Mouse (Mus musculus) lung, adult 2 months (tissue): Measurements from ENCODE around the gene Hspa12a.

Experiments
- CTCF ChIP-seq: fragments of 200-500 bp; IDR thresholded peaks from 2 replicates; pipeline ENCODE4 v1.5.1; 2011; ENCODE audit warnings: mild to moderate bottlenecking, low read length, control low read depth; ENCODE audit not compliant: insufficient read depth
- POLR2A ChIP-seq: fragments of 200-500 bp; IDR thresholded peaks from 2 replicates; pipeline ENCODE4 v1.6.1; 2011; ENCODE audit warnings: low read depth, mild to moderate bottlenecking, control low read depth, low read length, borderline replicate concordance; ENCODE audit errors: extremely low read depth

DNA sequence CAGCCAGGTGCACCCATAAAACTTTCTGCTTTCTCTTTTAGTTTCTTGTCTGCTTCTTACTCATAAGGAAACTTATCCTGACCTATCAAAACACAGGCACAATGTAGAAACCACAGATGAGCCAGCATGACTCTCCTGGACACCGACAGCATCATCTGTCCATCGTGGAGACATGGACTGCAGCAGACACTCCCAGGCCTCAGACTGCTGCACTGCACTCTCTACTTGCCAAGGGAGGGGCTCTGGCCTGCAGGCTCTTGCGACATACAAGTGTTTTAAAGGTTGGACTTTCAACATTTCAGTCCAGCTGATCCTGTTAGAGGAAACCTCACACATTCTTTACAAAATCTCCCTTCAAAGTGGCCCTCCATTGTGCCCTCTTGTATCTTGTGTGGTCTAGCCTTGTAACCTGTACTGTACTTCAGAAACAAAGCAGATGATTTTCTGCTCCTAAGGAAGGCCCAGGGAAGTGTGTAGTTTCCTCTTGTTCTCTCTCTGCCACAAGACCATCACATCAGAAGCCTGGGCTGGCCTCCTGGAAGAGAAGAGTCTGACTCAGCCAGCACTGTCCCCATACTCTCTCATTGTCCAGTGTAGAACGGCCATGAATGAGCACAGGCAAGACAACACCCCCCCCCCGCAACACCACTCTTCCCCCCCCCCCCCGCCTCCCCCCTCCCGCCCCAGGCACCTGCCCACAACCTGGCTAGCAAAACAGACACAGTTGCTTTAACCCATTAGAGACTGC, 92.6 kb downstream of the Hspa12a start:
- no peak for TF ChIP-seq CTCF
- TF ChIP-seq POLR2A = no peak
